Mouse (Mus musculus): ENCODE data around the gene Mfsd13b. TPM values are rescaled to one million over a fixed set of nuclear protein-coding genes. Genes with fewer than 3 reads are reported as not detected.

The Mfsd13b gene
- polyA plus RNA-seq (2017; shearing (Covaris generic)), result 1 to 10 TPM in 1 of 2 experiments, under 1 TPM in 1; 0.48 to 1.1 TPM

DNA sequence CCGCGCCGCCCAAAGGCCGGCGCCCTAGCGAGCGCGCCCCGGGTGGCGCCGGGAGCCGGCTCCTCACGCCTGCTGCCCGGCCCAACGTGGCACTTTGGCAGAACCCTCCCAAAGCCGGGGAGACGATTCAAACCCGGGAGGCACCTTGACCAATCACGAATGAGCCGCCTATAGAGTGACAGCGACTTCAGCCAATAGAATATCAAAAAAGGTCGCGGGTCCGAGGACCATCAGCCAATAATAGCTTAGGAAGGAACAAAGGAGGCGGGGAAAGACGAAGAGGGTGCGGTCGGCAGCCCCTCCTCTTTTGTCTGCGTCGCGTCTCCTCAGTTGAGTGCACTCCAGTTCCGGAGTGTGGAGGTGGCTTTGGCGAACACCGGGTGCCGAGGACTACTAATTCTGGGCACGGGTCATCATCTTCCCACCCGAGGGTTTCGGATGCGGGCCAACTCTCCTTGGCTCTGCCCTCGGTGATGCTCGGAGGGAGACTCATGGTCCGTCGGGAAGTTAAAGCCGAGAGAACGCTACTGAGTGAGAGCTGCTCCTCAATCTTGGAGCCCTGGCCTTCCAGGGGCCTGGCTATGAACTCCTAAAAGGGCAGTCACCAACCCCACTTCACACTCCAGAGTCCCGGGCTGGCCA lies at the start of gene Mfsd13b, which contains the start of gene Cdr2:
Mfsd13b (plus strand) TSS at position 310 of the 642 bp plus-strand sequence.
Cdr2 (minus strand) TSS at position 113 of the 642 bp plus-strand sequence.

GRCm38 (mm10) chr7:121033856-121034652 lies 51.7 kb downstream of the Mfsd13b start, which contains the start of gene Mettl9:
Gene Mettl9 (plus strand): TSS chr7:121034445.

Other genes starting within 250 kb of the Mfsd13b start
- gene Vwa3a, start 243.2 kb upstream of the Mfsd13b start, polyA plus RNA-seq (2017; shearing (Covaris generic)), result under 1 TPM; 0.17 to 0.49 TPM
- gene Gm5737, start 170.1 kb upstream of the Mfsd13b start, polyA plus RNA-seq (2017; shearing (Covaris generic)), result under 1 TPM in 1 of 2 experiments, not detected in 1; 0.49 TPM
- gene Eef2k, start 139.7 kb upstream of the Mfsd13b start, polyA plus RNA-seq (2017; shearing (Covaris generic)), result 1 to 10 TPM; 4.9 to 7.5 TPM
- 10 to 100 TPM; 23.2 to 31.5 TPM for gene Polr3e, start 64.8 kb upstream of the Mfsd13b start, polyA plus RNA-seq (2017; shearing (Covaris generic))
- 1 to 10 TPM; 2.6 to 3.5 TPM for gene Cdr2, start 197 bp upstream of the Mfsd13b start, polyA plus RNA-seq (2017; shearing (Covaris generic))
- gene Mettl9, start 51.9 kb downstream of the Mfsd13b start, polyA plus RNA-seq (2017; shearing (Covaris generic)), result 10 to 100 TPM; 21.5 to 34.4 TPM
- gene Igsf6, start 92.1 kb downstream of the Mfsd13b start, polyA plus RNA-seq (2017; shearing (Covaris generic)), result 1 to 10 TPM; 1.0 to 3.4 TPM
- gene Otoa, start 99.1 kb downstream of the Mfsd13b start, polyA plus RNA-seq (2017; shearing (Covaris generic)), result under 1 TPM in 1 of 2 experiments, not detected in 1; 0.42 TPM